ENCODE assay signal across 8 mouse cellular contexts in genomic region chr5:101523902-101524301, GRCm38 (mm10).
DNase-seq lines count a peak whose midpoint lies in the region; ATAC-seq lines count a peak whose summit lies in the region.

No protein-coding gene starts in this region.

- H3K27me3 ChIP-seq in forebrain, embryonic 11.5 days (ENCODE audit: control insufficient read depth, insufficient read depth, low read length), result peaks cover 94% of the 10 kb centered on the region
- peaks cover 99% of the 10 kb centered on the region for H3K27me3 ChIP-seq in forebrain, embryonic 10.5 days (ENCODE audit: poor library complexity, severe bottlenecking)
- peaks cover 99% of the 10 kb centered on the region for H3K27me3 ChIP-seq in hindbrain, embryonic 10.5 days (ENCODE audit: insufficient read depth, poor library complexity, severe bottlenecking)
- H3K27me3 ChIP-seq in midbrain, embryonic 12.5 days, result peaks cover 96% of the 10 kb centered on the region

- WGBS in forebrain, embryonic 11.5 days, result 5% methylated on average over 7 of the region's 7 CpGs
- WGBS in forebrain, embryonic 10.5 days, result 7% methylated on average over 7 of the region's 7 CpGs
- WGBS in hindbrain, embryonic 10.5 days, result 16% methylated on average over 7 of the region's 7 CpGs
- WGBS in midbrain, embryonic 12.5 days, result 5% methylated on average over 7 of the region's 7 CpGs

- no peak overlapping the region for H3K4me2 ChIP-seq in forebrain, embryonic 11.5 days (ENCODE audit: low read depth, low read length, severe bottlenecking)
- peak overlapping the region; percentile 7; the same call in 1 of the 2 replicates for H3K4me2 ChIP-seq in midbrain, embryonic 12.5 days (replicated peaks)

- peaks cover 8% of the 10 kb centered on the region; the same call in 1 of the 2 replicates for H3K4me1 ChIP-seq in forebrain, embryonic 11.5 days (replicated peaks; ENCODE audit: control insufficient read depth, insufficient read depth, low read length)
- H3K4me1 ChIP-seq in forebrain, embryonic 10.5 days, result peaks cover 48% of the 10 kb centered on the region
- peaks cover 46% of the 10 kb centered on the region for H3K4me1 ChIP-seq in hindbrain, embryonic 10.5 days (replicated peaks)
- peaks cover 36% of the 10 kb centered on the region for H3K4me1 ChIP-seq in midbrain, embryonic 12.5 days

- DNase-seq in forebrain, embryonic 11.5 days (ENCODE audit: low spot score), result no peak
- no peak for DNase-seq in forebrain, embryonic 10.5 days (ENCODE audit: extremely low spot score, low spot score)
- DNase-seq in embryo, embryonic 10.5 days (ENCODE audit: low spot score), result peak; percentile 75
- DNase-seq in hindbrain, embryonic 10.5 days (ENCODE audit: low spot score), result peak; percentile 60
- DNase-seq in frontal cortex, postnatal 14 days (ENCODE audit: low spot score in 2 of 2), result no peak
- DNase-seq in gastrocnemius, adult 8-10 months (ENCODE audit: low spot score in 2 of 2), result no peak
- no peak for DNase-seq in ovary, postnatal 10 days (ENCODE audit: low spot score)

- no peaks in the 10 kb centered on the region for H3K36me3 ChIP-seq in forebrain, embryonic 11.5 days (ENCODE audit: control insufficient read depth, insufficient read depth, low read length)
- H3K36me3 ChIP-seq in forebrain, embryonic 10.5 days (replicated peaks), result no peaks in the 10 kb centered on the region
- no peaks in the 10 kb centered on the region for H3K36me3 ChIP-seq in hindbrain, embryonic 10.5 days
- H3K36me3 ChIP-seq in midbrain, embryonic 12.5 days, result no peaks in the 10 kb centered on the region

- peak; percentile 34 for ATAC-seq in forebrain, embryonic 11.5 days (replicated peaks; ENCODE audit: low FRiP score)
- peak; percentile 50 for ATAC-seq in midbrain, embryonic 12.5 days (ENCODE audit: low FRiP score, low read depth)

- H3K9ac ChIP-seq in forebrain, embryonic 11.5 days (ENCODE audit: low read length), result no peak overlapping the region
- H3K9ac ChIP-seq in midbrain, embryonic 12.5 days (replicated peaks), result no peak overlapping the region

- no peak overlapping the region for H3K27ac ChIP-seq in forebrain, embryonic 11.5 days (ENCODE audit: low read depth, low read length)
- no peak overlapping the region for H3K27ac ChIP-seq in forebrain, embryonic 10.5 days
- H3K27ac ChIP-seq in hindbrain, embryonic 10.5 days, result peak overlapping the region; percentile 23; the same call in 1 of the 2 replicates
- no peak overlapping the region for H3K27ac ChIP-seq in midbrain, embryonic 12.5 days (replicated peaks)

- H3K9me3 ChIP-seq in forebrain, embryonic 11.5 days (ENCODE audit: control insufficient read depth, low read length), result no peaks in the 10 kb centered on the region
- H3K9me3 ChIP-seq in forebrain, embryonic 10.5 days, result no peaks in the 10 kb centered on the region
- no peaks in the 10 kb centered on the region for H3K9me3 ChIP-seq in hindbrain, embryonic 10.5 days
- no peaks in the 10 kb centered on the region for H3K9me3 ChIP-seq in midbrain, embryonic 12.5 days

- no peak overlapping the region for H3K4me3 ChIP-seq in forebrain, embryonic 11.5 days (ENCODE audit: low read depth, low read length)
- no peak overlapping the region for H3K4me3 ChIP-seq in forebrain, embryonic 10.5 days
- 0 out of 2 replicates have a peak overlapping the region, but pooled peaks have one; percentile 3 for H3K4me3 ChIP-seq in hindbrain, embryonic 10.5 days
- no peak overlapping the region for H3K4me3 ChIP-seq in midbrain, embryonic 12.5 days

Comparison
In these comparisons a context has a peak if more than half of its experiments do, and no peak if none do; other contexts are left out.
1. DNase-seq: peak in embryo, embryonic 10.5 days (single experiment) and hindbrain, embryonic 10.5 days (single experiment); none in forebrain, embryonic 11.5 days (single experiment), forebrain, embryonic 10.5 days (single experiment), frontal cortex, postnatal 14 days (0 of 2), gastrocnemius, adult 8-10 months (0 of 2) and ovary, postnatal 10 days (single experiment).